Comparison of ENCODE assay signal across 8 mouse cellular contexts in genomic region chr4:63051940-63052661, GRCm38 (mm10).
DNase-seq lines count a peak whose midpoint lies in the region; ATAC-seq and TF ChIP-seq lines count a peak whose summit lies in the region.

No protein-coding gene starts in this region.

- no peak for TF ChIP-seq CTCF in kidney, adult 2 months (conservative IDR thresholded peaks at IDR 0.05; ENCODE audit: insufficient read depth, insufficient read length, low read depth, low read length)

- no peak overlapping the region for H3K9ac ChIP-seq in hindbrain, embryonic 16.5 days (ENCODE audit: low read depth, low read length)
- no peak overlapping the region for H3K9ac ChIP-seq in hindbrain, embryonic 14.5 days
- 0 out of 2 replicates have a peak overlapping the region, but pooled peaks have one; percentile 7 for H3K9ac ChIP-seq in embryonic facial prominence, embryonic 13.5 days
- no peak overlapping the region for H3K9ac ChIP-seq in liver, embryonic 12.5 days
- H3K9ac ChIP-seq in forebrain, embryonic 13.5 days = no peak overlapping the region

- no peaks in the 10 kb centered on the region for H3K27me3 ChIP-seq in hindbrain, embryonic 16.5 days (replicated peaks; ENCODE audit: control insufficient read depth, insufficient read depth, low read length)
- H3K27me3 ChIP-seq in hindbrain, embryonic 14.5 days (ENCODE audit: control insufficient read depth, insufficient read depth, low read length) = no peaks in the 10 kb centered on the region
- no peaks in the 10 kb centered on the region for H3K27me3 ChIP-seq in embryonic facial prominence, embryonic 13.5 days
- H3K27me3 ChIP-seq in kidney, adult 2 months (replicated peaks; ENCODE audit: control insufficient read depth, insufficient read depth, low read length) = no peaks in the 10 kb centered on the region
- no peaks in the 10 kb centered on the region for H3K27me3 ChIP-seq in liver, embryonic 12.5 days (replicated peaks)
- no peaks in the 10 kb centered on the region for H3K27me3 ChIP-seq in forebrain, embryonic 13.5 days

- H3K4me3 ChIP-seq in hindbrain, embryonic 16.5 days (ENCODE audit: low read length) = no peak overlapping the region
- H3K4me3 ChIP-seq in hindbrain, embryonic 14.5 days (replicated peaks; ENCODE audit: low read length) = no peak overlapping the region
- no peak overlapping the region for H3K4me3 ChIP-seq in embryonic facial prominence, embryonic 13.5 days
- H3K4me3 ChIP-seq in kidney, adult 2 months (ENCODE audit: insufficient read depth, low read depth, low read length) = no peak overlapping the region
- no peak overlapping the region for H3K4me3 ChIP-seq in liver, embryonic 12.5 days
- H3K4me3 ChIP-seq in forebrain, embryonic 13.5 days = no peak overlapping the region

- no peaks in the 10 kb centered on the region for H3K36me3 ChIP-seq in hindbrain, embryonic 16.5 days (ENCODE audit: control insufficient read depth, insufficient read depth, low read length)
- no peaks in the 10 kb centered on the region for H3K36me3 ChIP-seq in hindbrain, embryonic 14.5 days (replicated peaks; ENCODE audit: control insufficient read depth, insufficient read depth)
- no peaks in the 10 kb centered on the region; the same call in 1 of the 2 replicates for H3K36me3 ChIP-seq in embryonic facial prominence, embryonic 13.5 days
- H3K36me3 ChIP-seq in kidney, adult 2 months (ENCODE audit: control insufficient read depth, insufficient read depth, low read length) = no peaks in the 10 kb centered on the region
- H3K36me3 ChIP-seq in liver, embryonic 12.5 days = no peaks in the 10 kb centered on the region
- H3K36me3 ChIP-seq in forebrain, embryonic 13.5 days (ENCODE audit: poor library complexity, severe bottlenecking) = 0 out of 2 replicates have a peak, but pooled peaks cover 4% of the 10 kb centered on the region

- no peaks in the 10 kb centered on the region for H3K9me3 ChIP-seq in hindbrain, embryonic 16.5 days (ENCODE audit: control insufficient read depth, low read length)
- H3K9me3 ChIP-seq in hindbrain, embryonic 14.5 days (ENCODE audit: control insufficient read depth, low read length) = no peaks in the 10 kb centered on the region
- H3K9me3 ChIP-seq in embryonic facial prominence, embryonic 13.5 days = no peaks in the 10 kb centered on the region; the same call in 1 of the 2 replicates
- H3K9me3 ChIP-seq in liver, embryonic 12.5 days (replicated peaks) = no peaks in the 10 kb centered on the region; the same call in 1 of the 2 replicates
- H3K9me3 ChIP-seq in forebrain, embryonic 13.5 days (replicated peaks) = no peaks in the 10 kb centered on the region

- no peak for TF ChIP-seq POLR2A in kidney, adult 2 months (IDR thresholded peaks at IDR 0.05; ENCODE audit: low read depth, low read length)

- ATAC-seq in hindbrain, embryonic 16.5 days = no peak
- ATAC-seq in hindbrain, embryonic 14.5 days (ENCODE audit: low FRiP score) = no peak
- no peak for ATAC-seq in embryonic facial prominence, embryonic 13.5 days (ENCODE audit: insufficient number of reproducible peaks, insufficient read depth, low FRiP score, low TSS enrichment, low read depth)
- ATAC-seq in liver, embryonic 12.5 days = peak; percentile 46; the same call in 1 of the 2 replicates
- ATAC-seq in forebrain, embryonic 13.5 days = no peak

- no peak overlapping the region for H3K4me2 ChIP-seq in hindbrain, embryonic 16.5 days (ENCODE audit: low read length)
- no peak overlapping the region for H3K4me2 ChIP-seq in hindbrain, embryonic 14.5 days (replicated peaks)
- no peak overlapping the region for H3K4me2 ChIP-seq in embryonic facial prominence, embryonic 13.5 days
- H3K4me2 ChIP-seq in liver, embryonic 12.5 days = no peak overlapping the region
- H3K4me2 ChIP-seq in forebrain, embryonic 13.5 days = no peak overlapping the region

- 63% methylated on average over 7 of the region's 7 CpGs for WGBS in hindbrain, embryonic 16.5 days
- WGBS in hindbrain, embryonic 14.5 days = 68% methylated on average over 7 of the region's 7 CpGs
- WGBS in embryonic facial prominence, embryonic 13.5 days = 49% methylated on average over 7 of the region's 7 CpGs
- 16% methylated on average over 7 of the region's 7 CpGs for WGBS in kidney, adult 2 months
- 36% methylated on average over 7 of the region's 7 CpGs for WGBS in liver, embryonic 12.5 days (ENCODE audit: insufficient replicate concordance)
- 71% methylated on average over 7 of the region's 7 CpGs for WGBS in forebrain, embryonic 13.5 days

- no peak for DNase-seq in hindbrain, embryonic 14.5 days (ENCODE audit: low spot score)
- peak; percentile 97 for DNase-seq in kidney, adult 2 months
- DNase-seq in adrenal gland, postnatal 14 days = no peak
- DNase-seq in right cerebral cortex, postnatal 4 days = no peak

- H3K27ac ChIP-seq in hindbrain, embryonic 16.5 days (ENCODE audit: low read depth, low read length) = 0 out of 2 replicates have a peak overlapping the region, but pooled peaks have one; percentile 37
- H3K27ac ChIP-seq in hindbrain, embryonic 14.5 days = no peak overlapping the region
- peak overlapping the region; percentile 49; the same call in 1 of the 2 replicates for H3K27ac ChIP-seq in embryonic facial prominence, embryonic 13.5 days
- peak overlapping the region; percentile 87 for H3K27ac ChIP-seq in kidney, adult 2 months (ENCODE audit: insufficient read depth, low read depth, low read length)
- H3K27ac ChIP-seq in liver, embryonic 12.5 days = peak overlapping the region; percentile 45; the same call in 1 of the 2 replicates
- no peak overlapping the region for H3K27ac ChIP-seq in forebrain, embryonic 13.5 days

- H3K4me1 ChIP-seq in hindbrain, embryonic 16.5 days (ENCODE audit: control insufficient read depth, insufficient read depth, low read depth, low read length) = peaks cover 6% of the 10 kb centered on the region
- peaks cover 10% of the 10 kb centered on the region for H3K4me1 ChIP-seq in hindbrain, embryonic 14.5 days (replicated peaks; ENCODE audit: control insufficient read depth, insufficient read depth, low read length)
- peaks cover 58% of the 10 kb centered on the region for H3K4me1 ChIP-seq in embryonic facial prominence, embryonic 13.5 days
- peaks cover 43% of the 10 kb centered on the region for H3K4me1 ChIP-seq in kidney, adult 2 months (ENCODE audit: control insufficient read depth, insufficient read depth, low read length)
- H3K4me1 ChIP-seq in liver, embryonic 12.5 days = peaks cover 20% of the 10 kb centered on the region
- peaks cover 12% of the 10 kb centered on the region for H3K4me1 ChIP-seq in forebrain, embryonic 13.5 days

Comparison
In these comparisons a context has a peak if more than half of its experiments do, and no peak if none do; other contexts are left out.
1. H3K27ac ChIP-seq: peak in hindbrain, embryonic 16.5 days (single experiment), embryonic facial prominence, embryonic 13.5 days (single experiment), kidney, adult 2 months (single experiment) and liver, embryonic 12.5 days (single experiment); none in hindbrain, embryonic 14.5 days (single experiment) and forebrain, embryonic 13.5 days (single experiment).